In genomic region chrX:48054186-48055015, GRCm38 (mm10) we compare ENCODE assay signal across 7 mouse cellular contexts. TPM values are rescaled to one million over a fixed set of nuclear protein-coding genes. Genes with fewer than 3 reads are reported as not detected.
DNase-seq lines count a peak whose midpoint lies in the region.

No protein-coding gene starts in this region.

- peak overlapping the region; percentile 43 for H3K4me3 ChIP-seq in hindbrain, embryonic 10.5 days
- H3K4me3 ChIP-seq in macrophage (ENCODE audit: inconsistent target) = peak overlapping the region; percentile 33

- intact Hi-C loops in left cerebral cortex, postnatal 10 days (cut with DNase I) = no loop called here

- DNase-seq in ZHBTc4 (ENCODE audit: low read depth, low spot score) = peak; percentile 53
- DNase-seq in cerebellum, adult 8-10 months = peak; percentile 49
- peak; percentile 6 to 31 for DNase-seq in frontal cortex, postnatal 10 days (ENCODE audit: low spot score in 2 of 2)
- peak; percentile 42 for DNase-seq in hindbrain, embryonic 10.5 days (ENCODE audit: low spot score)
- DNase-seq in left cerebral cortex, postnatal 10 days (ENCODE audit: extremely low spot score in 1 of 2, low spot score in 2 of 2) = peak; percentile 9 to 50
- DNase-seq in right cerebral cortex, postnatal 25 days = peak; percentile 36

- peaks cover 9% of the 10 kb centered on the region for H3K27me3 ChIP-seq in hindbrain, embryonic 10.5 days (ENCODE audit: insufficient read depth, poor library complexity, severe bottlenecking)

- peak overlapping the region; percentile 40; the same call in 1 of the 2 replicates for H3K27ac ChIP-seq in hindbrain, embryonic 10.5 days
- no peak overlapping the region for H3K27ac ChIP-seq in macrophage

- no peaks in the 10 kb centered on the region for H3K79me2 ChIP-seq in macrophage (ENCODE audit: inconsistent target)

- H3K9me3 ChIP-seq in hindbrain, embryonic 10.5 days = no peaks in the 10 kb centered on the region

- no peaks in the 10 kb centered on the region for H3K36me3 ChIP-seq in hindbrain, embryonic 10.5 days
- no peaks in the 10 kb centered on the region for H3K36me3 ChIP-seq in macrophage (ENCODE audit: inconsistent target)

- H3K4me1 ChIP-seq in hindbrain, embryonic 10.5 days (replicated peaks) = no peaks in the 10 kb centered on the region

- WGBS in hindbrain, embryonic 10.5 days = 35% methylated on average over 31 of the region's 31 CpGs
- WGBS in macrophage (ENCODE audit: missing documents) = 21% methylated on average over 28 of the region's 31 CpGs

RNA-seq across cellular contexts. Expression of gene Apln, which starts 19.7 kb away (rescaled TPM):
- 3.7 and 3.8 TPM in 2 replicates for polyA plus RNA-seq in hindbrain, embryonic 10.5 days (2016; fragmentation: Nextera tagmentation; extraction: Ambion mirVana)
- 10 to 100 TPM; 14.9 to 16.6 TPM for total RNA-seq in left cerebral cortex, postnatal 10 days (2021)
- 1 to 10 TPM in 1 of 26 experiments, under 1 TPM in 18, not detected in 7; 0.22 to 1.2 (median 0.37) TPM for total RNA-seq in macrophage (2018; cell fraction: chromatin; rRNA removed)
- total RNA-seq in macrophage (2018; cell fraction: cytosol; rRNA removed) = under 1 TPM; 0.19 to 0.81 (median 0.47) TPM
- 1 to 10 TPM in 1 of 26 experiments, under 1 TPM in 20, not detected in 5; 0.12 to 1.3 (median 0.44) TPM for total RNA-seq in macrophage (2018; cell fraction: nucleus; rRNA removed)
- 0.51 to 0.64 TPM (median 0.57 TPM) in 3 replicates for polyA plus RNA-seq in macrophage (2018)

RNA-seq across cellular contexts. Expression of gene Xpnpep2, which starts 54.1 kb away (rescaled TPM):
- polyA plus RNA-seq in hindbrain, embryonic 10.5 days (2016; fragmentation: Nextera tagmentation; extraction: Ambion mirVana) = 1.3 and 1.4 TPM in 2 replicates
- total RNA-seq in left cerebral cortex, postnatal 10 days (2021) = under 1 TPM; 0.13 to 0.39 TPM
- total RNA-seq in macrophage (2018; cell fraction: chromatin; rRNA removed) = 1 to 10 TPM in 1 of 26 experiments, not detected in 25; 1.0 TPM
- under 1 TPM in 1 of 26 experiments, not detected in 25; 0.04 TPM for total RNA-seq in macrophage (2018; cell fraction: cytosol; rRNA removed)
- total RNA-seq in macrophage (2018; cell fraction: nucleus; rRNA removed) = not detected
- polyA plus RNA-seq in macrophage (2018) = not detected in 3 replicates
